Mouse (Mus musculus) CH12.LX (cell line): ENCODE data around the gene Dact3.

Experiments used
- CTCF ChIP-seq, 2 experiments: IDR thresholded peaks in 1 of 2; conservative IDR thresholded peaks in 1 of 2; 2 replicates each; pipeline ENCODE4 v1.5.1; 2011 to 2012; ENCODE audit warnings: low read depth in 2 of 2, low read length in 2 of 2, improper control_type of control experiment in 1 of 2, inconsistent platforms in 1 of 2, mild to moderate bottlenecking in 1 of 2, moderate library complexity in 1 of 2
- ELF1 ChIP-seq: IDR thresholded peaks from 2 replicates; pipeline ENCODE4 v1.6.1; 2014; ENCODE audit warnings: low read depth, mild to moderate bottlenecking, inconsistent platforms, low read length, improper control_type of control experiment
- EP300 ChIP-seq: IDR thresholded peaks from 2 replicates; pipeline ENCODE4 v1.6.1; 2011; ENCODE audit warnings: low read length, improper control_type of control experiment
- POLR2A ChIP-seq: IDR thresholded peaks from 2 replicates; pipeline ENCODE4 v1.6.1; 2011; ENCODE audit warnings: low read depth, mild to moderate bottlenecking, improper control_type of control experiment, low read length

DNA sequence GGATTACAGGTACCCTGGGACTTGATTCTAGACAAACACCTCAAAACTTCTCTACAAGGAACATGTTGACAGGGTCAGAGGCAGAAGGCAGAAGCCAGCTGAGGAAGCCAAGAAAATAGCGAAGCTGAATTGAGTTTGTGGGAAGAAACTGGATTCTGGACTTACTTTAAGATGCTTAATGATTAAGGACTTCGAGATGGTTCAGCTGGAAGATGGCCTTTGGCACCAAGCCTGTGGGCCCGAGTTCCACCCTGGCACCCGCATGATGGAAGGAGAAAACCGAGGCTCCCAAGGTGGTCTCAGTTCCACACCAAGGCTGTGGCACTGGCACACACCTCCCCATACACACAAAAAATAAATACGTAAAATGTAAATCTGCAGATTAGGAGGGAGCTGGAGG lies 15.4 kb downstream of the Dact3 start:
- TF ChIP-seq POLR2A, result no peak
- no peak for TF ChIP-seq CTCF (conservative IDR thresholded peaks at IDR 0.05 in 1 of 2, IDR thresholded peaks at IDR 0.05 in 1 of 2; ENCODE audit: low read depth in 2 of 2, low read length in 2 of 2)
- TF ChIP-seq EP300, result no peak
- no peak for TF ChIP-seq ELF1
